Mouse (Mus musculus) gastrocnemius, adult 18-20 months (tissue): ENCODE results near the gene Madcam1. TPM values are rescaled to one million over a fixed set of nuclear protein-coding genes. Genes with fewer than 3 reads are reported as not detected.
"Not testable (repeated sequence)": the region's sequence is repeated elsewhere in the genome, so short reads cannot be mapped to it uniquely, and the experiment has no call there.

Experiments
- DNase-seq: peaks from one replicate; pipeline ENCODE4 v3.0.0; 2021; ENCODE audit warnings: low spot score
- total RNA-seq, 2 experiments: library from RNA; stranded (reverse); gene quantifications; 2 replicates each; pipeline ENCODE4 v1.2.3; 2021

Gene Madcam1
- total RNA-seq, 2 experiments from 2014 or later = not detected

GRCm38 (mm10) chr10:79688720-79689119, 24.4 kb downstream of the Madcam1 start, which contains the start of gene Gzmm:
Gene Gzmm (plus strand): TSS chr10:79689020.
- no peak for DNase-seq

- DNase-seq = no peak
These were observed 24.8 kb downstream of the Madcam1 start for GRCm38 (mm10) chr10:79689178-79689577.

DNA sequence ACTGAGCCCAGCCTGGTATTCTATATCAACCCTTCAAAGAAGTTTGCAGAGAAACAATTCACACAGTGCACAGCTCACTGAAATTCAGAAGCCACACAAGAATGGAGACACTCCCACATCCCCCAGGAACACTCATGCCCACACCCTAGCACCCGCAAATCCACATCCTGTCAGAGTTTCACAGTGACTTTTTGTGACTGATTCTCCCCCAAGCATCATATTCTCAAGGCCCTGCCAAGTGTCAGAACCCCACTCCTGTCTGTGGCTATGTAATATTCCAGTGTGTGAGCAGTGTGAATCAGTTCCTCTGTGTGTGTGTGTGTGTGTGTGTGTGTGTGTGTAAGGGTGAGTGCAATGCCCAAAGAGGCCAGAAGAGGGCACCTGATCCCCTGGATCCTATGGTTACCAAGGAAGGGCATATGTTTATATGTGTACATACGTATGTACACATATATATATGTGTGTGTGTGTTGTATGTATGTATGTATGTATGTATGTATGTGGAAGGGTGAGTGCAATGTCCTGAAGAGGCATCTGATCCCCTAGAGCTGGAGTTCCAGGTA, 27.7 kb downstream of the Madcam1 start:
- DNase-seq = no peak

DNA sequence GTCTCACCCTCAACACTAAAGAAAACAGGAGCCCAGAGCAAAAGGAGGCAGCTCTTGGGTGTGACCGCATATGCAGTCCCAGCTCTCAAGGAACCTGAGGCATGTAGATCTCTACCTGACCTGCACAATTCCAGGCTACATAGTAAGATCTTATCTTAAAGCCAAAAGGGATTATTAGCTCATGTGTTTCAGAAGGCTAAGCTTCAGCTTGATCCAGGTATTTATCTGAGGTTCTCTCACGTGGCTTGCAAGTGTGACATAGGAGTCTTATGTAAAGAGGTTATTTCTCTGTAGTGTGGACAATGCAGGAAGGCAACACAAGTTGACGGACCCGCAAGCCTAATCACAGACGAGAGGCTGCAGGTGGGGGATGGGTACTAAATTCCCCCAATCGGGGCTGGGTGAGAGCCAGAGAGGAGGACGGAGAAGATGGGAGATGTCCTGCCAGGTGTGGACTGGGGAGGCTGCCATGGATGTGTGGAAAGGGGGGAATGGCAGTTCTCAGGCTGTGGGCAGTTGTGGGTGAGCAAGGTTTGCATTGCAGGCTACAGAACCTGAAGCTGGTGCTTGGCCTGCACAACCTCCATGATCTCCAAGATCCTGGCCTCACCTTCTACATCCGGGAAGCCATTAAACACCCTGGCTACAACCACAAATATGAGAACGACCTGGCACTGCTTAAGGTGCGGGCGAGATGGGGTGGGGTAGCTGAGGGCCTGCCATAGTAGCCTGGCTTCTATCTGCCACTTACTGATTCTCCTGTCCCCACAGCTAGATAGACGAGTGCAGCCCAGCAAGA, 29.4 kb downstream of the Madcam1 start:
- no peak for DNase-seq

- no peak for DNase-seq
These were observed 30.0 kb downstream of the Madcam1 start for GRCm38 (mm10) chr10:79694379-79694655.

DNA sequence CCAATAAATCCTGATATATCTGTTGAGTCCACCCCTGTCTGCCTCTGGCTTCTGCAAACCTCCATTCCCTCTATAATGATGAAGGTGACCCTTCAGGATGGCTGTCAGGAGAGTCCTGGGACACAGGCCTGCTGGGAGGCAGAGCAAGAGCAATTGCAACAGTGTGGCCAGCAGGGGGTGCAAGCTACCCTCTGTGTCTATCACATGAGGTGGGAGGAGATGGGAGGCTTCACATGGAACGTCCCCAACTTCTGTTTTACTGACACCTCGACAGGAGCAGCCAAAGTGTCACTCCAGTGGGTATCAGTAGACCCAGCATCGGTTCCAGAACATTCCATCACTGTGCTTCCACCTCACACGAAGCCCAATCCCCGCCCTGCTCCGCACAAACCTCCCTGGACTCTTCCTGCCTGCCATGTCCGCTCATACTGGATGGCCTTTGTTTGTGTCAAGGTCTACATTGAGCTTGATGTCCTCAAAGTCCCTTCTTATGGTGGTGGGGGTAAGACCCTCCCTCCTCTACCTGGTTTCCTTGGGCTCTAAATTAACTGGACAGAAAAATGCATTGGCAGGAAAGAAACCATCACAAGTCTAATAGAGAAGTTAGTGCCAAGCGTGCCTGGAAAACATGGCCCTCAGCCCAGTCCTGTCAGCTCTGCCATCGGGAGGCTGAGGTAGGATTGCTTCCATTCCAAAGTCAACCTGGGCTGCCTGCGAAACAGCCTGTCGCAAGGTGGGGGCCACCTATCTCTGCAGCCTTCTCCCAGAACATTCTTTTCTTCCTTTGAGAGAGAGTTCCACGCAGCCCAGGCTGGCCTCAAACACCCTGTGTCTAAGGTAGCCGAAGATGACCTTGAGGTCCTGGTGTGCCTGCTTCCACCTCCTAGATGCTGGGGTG, 31.1 kb downstream of the Madcam1 start:
- DNase-seq = peak; percentile 83

DNA sequence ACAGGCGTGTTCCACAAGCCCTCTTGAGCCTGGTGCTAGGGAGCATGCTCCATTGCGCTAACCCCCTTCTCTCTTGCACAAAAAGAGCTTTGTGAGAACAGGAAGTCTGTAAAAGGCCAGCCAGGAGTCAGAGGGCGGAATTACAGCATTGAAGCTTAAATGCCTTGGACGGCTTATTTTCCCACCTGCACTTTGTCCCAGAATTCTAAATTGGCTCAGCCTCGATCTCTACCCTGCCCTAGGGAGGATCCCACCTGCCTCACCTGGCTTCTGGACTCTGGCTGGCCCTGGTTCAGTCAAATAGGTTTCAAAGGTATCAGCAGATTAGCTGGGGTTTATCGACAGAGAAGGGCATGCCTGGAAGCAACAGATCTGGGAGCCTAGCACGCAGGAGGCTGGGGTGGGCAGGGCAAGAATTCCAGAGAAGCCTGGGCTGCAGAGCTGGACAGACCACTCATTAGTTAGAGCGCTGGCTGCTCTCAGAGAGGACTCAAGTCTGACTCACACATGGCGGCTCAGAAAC, 31.8 kb downstream of the Madcam1 start:
- no peak for DNase-seq

GRCm38 (mm10) chr10:79697916-79698315, 33.6 kb downstream of the Madcam1 start:
- DNase-seq = no peak

GRCm38 (mm10) chr10:79698459-79698858, 34.1 kb downstream of the Madcam1 start:
- no peak for DNase-seq

GRCm38 (mm10) chr10:79700676-79701075, 36.3 kb downstream of the Madcam1 start:
- no peak for DNase-seq

- DNase-seq = no peak
These were observed 37.2 kb downstream of the Madcam1 start for GRCm38 (mm10) chr10:79701443-79702129.

DNA sequence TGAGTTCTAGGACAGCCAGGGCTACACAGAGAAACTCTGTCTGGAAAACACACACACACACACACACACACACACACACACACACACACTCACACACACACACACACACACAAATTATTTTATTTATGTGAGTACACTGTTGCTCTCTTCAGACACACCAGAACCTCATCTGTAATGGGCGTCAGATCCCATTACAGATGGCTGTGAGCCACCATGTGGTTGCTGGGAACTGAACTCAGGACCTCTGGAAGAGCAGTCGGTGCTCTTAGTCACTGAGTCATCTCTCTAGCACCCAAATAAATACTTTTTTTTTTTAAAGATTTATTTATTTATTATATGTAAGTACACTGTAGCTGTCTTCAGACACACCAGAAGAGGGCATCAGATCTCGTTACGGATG, 38.6 kb downstream of the Madcam1 start:
- not testable (repeated sequence) for DNase-seq

- DNase-seq = no peak
These were observed 39.2 kb downstream of the Madcam1 start for GRCm38 (mm10) chr10:79703541-79703940.

- peak; percentile 98 for DNase-seq
These were observed 40.0 kb downstream of the Madcam1 start, which contains the start of gene Bsg for GRCm38 (mm10) chr10:79704065-79704969. Gene Bsg (plus strand): TSS chr10:79704491.

GRCm38 (mm10) chr10:79704970-79705360, 40.6 kb downstream of the Madcam1 start:
- DNase-seq = no peak

- no peak for DNase-seq
These were observed 41.6 kb downstream of the Madcam1 start for GRCm38 (mm10) chr10:79705951-79706350.

GRCm38 (mm10) chr10:79706406-79707094, 42.2 kb downstream of the Madcam1 start:
- peak; percentile 86 for DNase-seq

GRCm38 (mm10) chr10:79707162-79707561, 42.8 kb downstream of the Madcam1 start:
- DNase-seq = peak; percentile 49

- DNase-seq = no peak
These were observed 43.4 kb downstream of the Madcam1 start for GRCm38 (mm10) chr10:79707759-79708158.

DNA sequence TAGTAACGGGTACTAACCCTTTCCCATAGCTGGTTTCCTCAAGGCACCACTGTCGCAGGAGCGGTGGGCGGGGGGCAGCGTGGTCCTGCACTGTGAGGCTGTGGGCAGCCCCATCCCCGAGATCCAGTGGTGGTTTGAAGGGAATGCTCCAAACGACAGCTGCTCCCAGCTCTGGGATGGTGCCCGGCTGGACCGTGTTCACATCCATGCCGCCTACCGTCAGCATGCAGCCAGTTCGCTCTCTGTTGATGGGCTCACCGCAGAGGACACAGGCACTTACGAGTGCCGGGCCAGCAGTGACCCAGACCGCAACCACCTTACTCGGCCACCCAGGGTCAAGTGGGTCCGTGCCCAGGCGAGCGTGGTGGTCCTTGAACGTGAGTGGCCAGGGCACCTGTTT, 44.3 kb downstream of the Madcam1 start:
- DNase-seq = peak; percentile 47
